Mouse (Mus musculus) adipose tissue, adult 10 weeks (tissue): ENCODE data around the gene Olfr653. TPM values are rescaled to one million over a fixed set of nuclear protein-coding genes. Genes with fewer than 3 reads are reported as not detected.

Experiments used
- polyA plus RNA-seq: library from polyadenylated mRNA; stranded (reverse); fragments of 350-450 nt; fragmentation: Illumina TruSeq; extraction: RNeasy Lipid Tissue Mini Kit (QIAGEN cat#74804); gene quantifications from one replicate; pipeline ENCODE4 v1.2.3, GENCODE M21; 2014; ENCODE audit warnings: low read depth, low replicate concordance

Gene Olfr653
- polyA plus RNA-seq = not detected

GRCm38 (mm10) chr7:104577014-104577413 lies at the start of gene Olfr653:
TSS of gene Olfr653 (plus strand) at chr7:104577314.

GRCm38 (mm10) chr7:104549833-104550232 lies 27.3 kb upstream of the Olfr653 start, which contains the start of gene Olfr651:
TSS of gene Olfr651 (plus strand) at chr7:104550133.

DNA sequence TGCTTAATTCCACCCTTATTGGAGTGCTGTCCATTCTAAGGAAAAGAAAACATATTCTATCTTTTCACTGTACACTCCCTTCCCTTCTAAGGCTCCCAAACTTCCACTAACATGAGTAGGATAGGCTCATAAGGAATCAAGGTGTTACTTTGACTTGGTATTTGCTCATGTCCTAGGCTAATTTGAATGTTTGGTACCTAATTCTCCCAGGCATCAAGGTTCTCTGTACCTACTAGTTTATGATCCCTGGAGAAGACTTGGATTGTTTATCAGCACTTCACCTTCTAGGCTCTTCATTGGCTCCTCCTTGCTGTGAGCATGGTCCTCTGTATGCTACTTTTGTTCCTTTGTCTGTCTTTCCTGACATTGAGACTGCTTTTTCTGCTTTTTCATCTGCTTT lies 16.5 kb upstream of the Olfr653 start, which contains the start of gene Olfr652:
TSS of gene Olfr652 (plus strand) at position 301 of the 400 bp plus-strand sequence.

DNA sequence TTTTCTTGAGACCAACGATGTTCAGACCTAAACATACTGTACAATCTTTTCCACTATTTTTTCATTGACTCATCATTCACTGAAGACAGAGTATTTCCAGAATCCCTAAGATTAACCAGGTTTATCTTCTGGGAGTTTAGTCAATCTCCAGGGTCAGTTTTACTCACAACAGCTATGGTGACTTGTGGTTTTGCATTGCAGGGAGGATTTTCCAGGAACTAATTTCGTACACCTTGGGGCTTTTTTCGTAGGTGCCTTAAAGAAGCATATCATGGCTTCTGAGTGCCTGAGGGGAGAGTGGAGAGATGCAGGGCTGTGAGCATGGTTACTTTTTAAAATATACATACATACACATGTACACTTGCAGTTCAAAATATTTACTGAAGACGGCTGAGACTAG lies 9.6 kb downstream of the Olfr653 start, which contains the start of gene Olfr654:
TSS of gene Olfr654 (plus strand) at position 301 of the 400 bp plus-strand sequence.

GRCm38 (mm10) chr7:104601679-104602078 lies 24.6 kb downstream of the Olfr653 start, which contains the start of gene Olfr655:
TSS of gene Olfr655 (minus strand) at chr7:104601779.

DNA sequence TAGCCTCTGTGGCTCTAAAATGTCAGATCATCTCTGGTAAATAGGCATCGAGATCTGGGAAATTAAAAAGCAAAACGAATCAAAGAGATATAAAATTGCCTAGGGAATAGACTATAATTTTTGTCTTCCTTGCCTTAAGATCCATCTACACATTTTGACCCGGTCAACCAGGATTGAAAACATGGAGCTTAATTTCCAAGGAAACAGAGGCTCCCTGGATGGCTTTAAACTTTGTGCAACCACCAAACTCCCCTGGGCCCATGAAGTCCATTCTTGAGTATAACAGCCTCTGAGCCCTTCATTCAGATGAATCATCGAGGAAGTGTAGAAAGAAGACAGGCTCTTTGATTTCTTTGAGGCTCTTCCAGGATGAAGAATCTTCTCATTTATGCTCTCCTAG lies 36.5 kb downstream of the Olfr653 start, which contains the start of gene Olfr656:
TSS of gene Olfr656 (plus strand) at position 301 of the 400 bp plus-strand sequence.

DNA sequence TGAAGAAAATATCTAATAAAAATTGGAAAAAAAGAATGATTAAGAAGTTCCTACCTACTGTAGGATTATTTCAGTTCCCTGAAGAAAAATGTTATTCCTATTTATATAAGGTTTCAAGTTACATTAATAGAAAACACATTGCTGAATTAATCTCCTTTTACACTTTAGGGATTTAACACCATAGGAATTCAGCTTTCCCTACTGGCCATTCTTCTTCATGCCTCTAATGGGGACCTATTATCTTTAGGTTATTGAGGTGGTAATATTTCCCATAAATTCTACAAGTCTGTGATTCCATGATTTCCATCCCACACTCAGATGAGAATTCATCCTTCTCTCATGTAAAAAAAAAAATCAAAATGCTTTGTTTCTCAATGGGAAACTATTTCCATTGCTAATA lies 47.4 kb downstream of the Olfr653 start, which contains the start of gene Olfr657:
TSS of gene Olfr657 (plus strand) at position 301 of the 400 bp plus-strand sequence.

Other genes with a start within 250 kb of the Olfr653 start
- 0.42 TPM for gene Trim34b, start 247.8 kb upstream of the Olfr653 start, polyA plus RNA-seq
- 13.4 TPM for gene Trim12c, start 224.0 kb upstream of the Olfr653 start, polyA plus RNA-seq
- gene Trim30b, start 207.4 kb upstream of the Olfr653 start, polyA plus RNA-seq = 0.25 TPM
- gene Trim30c, start 176.5 kb upstream of the Olfr653 start, polyA plus RNA-seq = 0.47 TPM
- gene Trim30a, start 112.1 kb upstream of the Olfr653 start, polyA plus RNA-seq = 9.6 TPM
- 6.3 TPM for gene Trim30d, start 69.5 kb upstream of the Olfr653 start, polyA plus RNA-seq
- not detected for gene Olfr651, start 27.2 kb upstream of the Olfr653 start, polyA plus RNA-seq
- gene Olfr652, start 16.4 kb upstream of the Olfr653 start, polyA plus RNA-seq = not detected
- gene Olfr654, start 9.7 kb downstream of the Olfr653 start, polyA plus RNA-seq = not detected
- not detected for gene Olfr655, start 24.5 kb downstream of the Olfr653 start, polyA plus RNA-seq
- not detected for gene Olfr656, start 36.6 kb downstream of the Olfr653 start, polyA plus RNA-seq
- gene Olfr657, start 47.5 kb downstream of the Olfr653 start, polyA plus RNA-seq = not detected
- gene Olfr658, start 70.0 kb downstream of the Olfr653 start, polyA plus RNA-seq = not detected
- not detected for gene Olfr659, start 89.4 kb downstream of the Olfr653 start, polyA plus RNA-seq
- not detected for gene Olfr661, start 109.2 kb downstream of the Olfr653 start, polyA plus RNA-seq
- not detected for gene Usp17le, start 200.2 kb downstream of the Olfr653 start, polyA plus RNA-seq